Mouse (Mus musculus) hindlimb bud, embryonic 11.5 days (tissue): ENCODE measurements around the gene B3gntl1.
A peak's percentile ranks its signal among the peaks of the same experiment; 100 is the strongest.

Experiments
- DNase-seq: peaks from one replicate; pipeline ENCODE4 v3.0.0-alpha.2; 2012; ENCODE audit warnings: low read depth, low spot score; ENCODE audit errors: extremely low spot score

The B3gntl1 gene

GRCm38 (mm10) chr11:121672990-121673572, at the start of gene B3gntl1:
TSS of gene B3gntl1 (minus strand) at chr11:121673153.
- DNase-seq, result peak; percentile 99

DNA sequence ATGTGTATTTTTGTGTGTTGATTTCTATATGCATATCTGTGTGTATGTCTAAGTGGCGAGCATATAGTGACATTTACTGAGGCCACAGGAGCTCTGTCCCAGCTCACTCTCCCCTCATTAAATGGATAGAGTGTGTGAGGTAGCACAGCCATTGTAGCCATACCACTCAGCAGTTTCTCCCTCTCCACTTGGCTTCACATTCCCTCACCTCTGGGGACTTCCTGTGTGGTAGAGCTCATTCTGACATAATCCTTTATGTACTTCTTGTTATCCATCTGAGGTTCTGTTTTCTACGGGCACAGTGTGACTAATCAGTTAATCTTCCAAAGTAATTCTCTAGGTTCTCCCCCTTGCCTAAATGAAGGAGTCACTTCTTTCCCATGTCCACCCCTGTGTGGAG, 49.5 kb upstream of the B3gntl1 start:
- no peak for DNase-seq

DNA sequence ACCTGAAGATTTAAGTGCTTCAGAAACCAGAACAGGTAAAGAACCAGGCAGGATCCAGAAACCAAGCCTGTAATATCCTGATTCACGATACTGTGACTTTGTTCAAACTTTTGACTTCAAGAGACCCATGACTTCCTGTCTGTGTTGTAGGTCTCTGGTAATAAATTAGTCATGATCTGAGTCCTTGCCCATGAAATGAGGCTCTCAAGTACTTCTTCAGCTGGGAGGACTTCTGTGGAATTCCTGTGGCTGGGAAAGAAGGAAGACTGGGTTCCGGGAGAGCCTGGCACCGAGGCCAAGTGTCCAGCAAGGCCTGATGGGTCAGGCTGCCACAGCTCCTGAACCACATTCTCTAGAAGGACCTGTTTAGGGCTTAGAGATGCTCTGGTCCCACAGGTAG, 47.8 kb upstream of the B3gntl1 start:
- DNase-seq, result no peak

DNA sequence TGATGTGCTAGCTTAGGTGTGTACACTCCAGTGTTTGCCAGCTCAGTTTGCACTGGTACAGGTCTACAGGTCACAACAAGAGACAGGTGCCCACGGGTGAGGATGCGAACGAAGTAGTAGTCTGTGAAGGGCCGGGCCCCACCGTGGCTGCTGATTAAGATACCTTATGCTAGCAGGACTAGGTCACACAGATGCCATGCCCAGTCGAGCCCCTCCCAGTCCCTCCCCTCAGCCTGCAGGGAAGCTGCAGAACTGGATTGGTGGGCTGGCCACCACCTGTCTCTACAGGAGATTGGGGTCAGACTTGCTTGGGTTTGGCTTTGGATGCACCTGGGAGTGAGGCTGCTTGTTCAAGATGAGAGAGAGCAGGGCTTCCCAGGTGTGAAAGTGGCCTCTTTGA, 44.8 kb upstream of the B3gntl1 start:
- DNase-seq, result no peak

DNA sequence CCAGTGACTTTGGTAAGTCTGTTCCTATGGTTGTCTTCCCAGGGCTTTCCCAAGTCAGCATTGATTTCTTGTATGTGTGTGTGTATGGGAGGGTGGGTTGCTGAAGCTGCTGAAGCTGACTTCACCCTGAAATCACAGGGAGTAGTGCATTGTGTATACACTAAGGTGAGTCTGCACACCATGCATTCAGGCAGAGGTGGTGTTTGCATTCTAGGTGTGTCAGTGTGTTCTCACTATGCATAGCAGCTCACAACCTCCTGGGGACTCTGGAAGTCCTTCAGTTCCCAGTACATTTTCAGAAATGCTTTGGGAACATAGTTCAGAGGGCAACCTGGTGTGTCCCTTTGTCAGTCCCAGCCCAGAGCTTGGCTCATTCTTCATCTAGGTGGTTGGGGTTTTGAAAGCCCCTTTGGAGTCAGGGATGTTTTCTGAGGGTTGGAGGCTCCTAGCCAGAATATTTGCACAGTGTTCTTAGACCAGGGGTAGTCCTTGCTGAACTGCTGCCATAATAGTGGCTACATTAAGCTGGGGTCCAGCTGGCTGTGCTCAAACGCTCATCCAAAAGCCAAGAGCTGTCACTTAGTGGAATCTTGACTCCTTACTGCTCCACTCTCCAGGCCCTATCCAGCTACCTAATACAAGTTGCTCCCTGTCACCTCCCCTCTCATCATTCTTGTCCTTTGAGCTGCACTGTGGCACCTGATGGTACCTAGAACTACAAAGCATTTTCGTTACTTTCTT, 42.0 kb upstream of the B3gntl1 start:
- DNase-seq, result no peak

- DNase-seq, result no peak
Measured at GRCm38 (mm10) chr11:121713569-121713968, 40.6 kb upstream of the B3gntl1 start.

DNA sequence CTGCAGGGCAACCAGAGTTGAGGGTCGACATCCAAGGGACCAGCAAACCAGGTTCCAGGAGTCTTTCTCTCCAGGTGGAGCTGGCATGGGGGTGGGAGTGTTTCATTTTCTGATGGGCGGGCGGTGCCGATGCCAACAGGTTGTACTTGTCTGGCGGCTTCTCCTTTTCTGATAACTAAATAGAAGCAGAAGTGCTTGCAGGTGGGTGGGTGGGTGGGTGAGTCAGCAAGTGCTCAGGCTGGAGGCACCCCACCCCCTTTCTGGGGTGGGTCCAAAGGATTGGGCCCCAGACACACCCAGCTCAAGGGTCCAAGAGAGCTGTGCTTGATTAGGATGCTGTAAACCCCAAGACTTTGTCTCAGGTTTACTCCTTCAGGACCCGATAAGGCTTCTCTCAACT, 40.0 kb upstream of the B3gntl1 start:
- DNase-seq, result no peak

GRCm38 (mm10) chr11:121710245-121710644, 37.3 kb upstream of the B3gntl1 start:
- DNase-seq, result no peak

DNA sequence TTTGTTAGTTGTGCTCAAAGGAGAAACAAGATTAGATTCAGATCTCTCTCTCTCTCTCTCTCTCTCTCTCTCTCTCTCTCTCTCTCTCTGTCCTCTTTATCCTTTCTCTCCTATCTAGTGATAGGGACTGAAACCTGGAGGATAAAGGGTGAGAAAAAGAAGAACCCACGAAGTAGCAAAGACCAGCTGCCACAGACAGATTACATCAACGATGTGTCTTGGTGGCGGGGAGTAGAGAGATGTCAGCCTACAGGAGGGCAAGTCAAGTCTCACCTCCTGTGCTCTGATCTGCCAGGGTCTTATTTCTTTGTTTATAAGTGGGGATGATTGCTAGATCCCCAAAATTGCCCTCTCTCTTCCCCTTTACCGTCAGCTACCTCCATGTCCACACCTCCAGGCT, 36.3 kb upstream of the B3gntl1 start:
- no peak for DNase-seq

DNA sequence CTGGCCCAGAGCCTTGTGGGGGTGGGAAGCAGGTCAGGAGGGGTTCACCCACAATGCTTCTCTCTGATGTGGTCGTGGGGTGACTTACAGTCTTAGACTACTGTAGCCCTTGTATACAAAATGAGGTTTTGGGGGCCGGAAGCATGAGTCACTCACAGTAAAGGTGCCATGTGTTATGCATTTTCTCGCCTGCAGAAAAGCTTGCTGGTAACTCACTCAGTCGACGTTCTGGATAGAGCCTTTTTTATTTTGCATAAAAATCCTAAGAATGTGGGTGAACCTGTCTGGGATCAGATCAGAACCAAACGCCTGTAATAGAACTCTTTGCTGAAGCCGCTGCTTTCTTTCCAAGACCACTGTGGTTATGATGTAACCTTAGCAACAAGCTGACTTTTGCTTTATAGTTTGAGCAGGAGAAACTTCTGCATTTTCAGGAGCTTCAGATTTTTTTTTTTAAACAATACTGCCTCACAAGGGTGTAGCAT, 33.6 kb upstream of the B3gntl1 start:
- no peak for DNase-seq

- DNase-seq, result no peak
Measured at GRCm38 (mm10) chr11:121703619-121704215, 30.8 kb upstream of the B3gntl1 start.

GRCm38 (mm10) chr11:121702895-121703618, 30.1 kb upstream of the B3gntl1 start:
- no peak for DNase-seq

- DNase-seq, result no peak
Measured at GRCm38 (mm10) chr11:121702111-121702894, 29.4 kb upstream of the B3gntl1 start.

- no peak for DNase-seq
Measured at GRCm38 (mm10) chr11:121701244-121701643, 28.3 kb upstream of the B3gntl1 start, which contains the start of gene Metrnl. TSS of gene Metrnl (plus strand) at chr11:121701544.

DNA sequence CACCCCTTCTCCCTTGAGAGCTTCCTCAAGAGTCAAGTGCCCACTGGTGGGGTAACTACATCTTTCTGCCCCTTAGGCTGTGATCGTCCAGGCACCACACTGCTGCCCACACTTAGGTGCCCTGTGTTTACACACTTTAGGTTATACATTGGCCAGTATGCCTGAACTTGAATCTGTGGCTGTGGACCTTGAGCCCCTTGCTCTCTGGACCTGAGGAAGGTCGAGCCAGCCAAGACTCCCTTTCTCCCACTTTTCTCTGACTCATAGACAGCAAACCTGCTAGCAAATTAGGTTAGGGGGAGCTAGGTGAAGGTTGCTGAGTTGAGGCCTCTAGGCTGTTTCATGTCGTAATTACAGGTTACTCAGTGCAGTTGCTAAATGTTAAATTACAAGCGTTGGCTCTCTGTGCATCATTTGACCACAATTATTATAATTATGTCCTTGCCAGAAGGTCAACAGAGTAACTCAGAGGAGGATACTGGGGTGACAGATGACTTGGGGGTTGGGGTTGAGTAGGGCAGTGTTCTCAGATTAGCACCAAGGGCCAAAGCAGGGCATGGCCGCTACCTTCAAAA, 25.5 kb upstream of the B3gntl1 start:
- DNase-seq, result no peak

DNA sequence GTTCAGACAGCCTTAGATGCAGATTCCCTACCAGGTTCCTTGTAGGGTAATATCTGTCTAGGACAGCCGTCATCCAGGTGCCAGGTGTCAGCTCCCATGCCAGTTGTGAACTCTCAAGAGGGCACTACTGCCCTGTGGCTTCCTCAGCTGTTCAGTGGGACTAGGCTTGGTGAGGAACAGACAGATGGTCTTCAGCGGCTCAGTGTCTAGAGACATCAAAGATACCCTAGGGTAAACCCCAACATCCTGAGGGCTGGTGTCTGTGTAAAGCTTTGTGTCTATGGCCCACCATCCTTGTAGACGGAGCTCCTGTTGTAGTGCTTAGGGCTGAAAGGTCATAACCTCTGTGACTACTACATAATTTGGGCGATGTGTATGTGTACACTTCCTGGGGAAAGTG, 24.3 kb upstream of the B3gntl1 start:
- DNase-seq, result no peak

DNA sequence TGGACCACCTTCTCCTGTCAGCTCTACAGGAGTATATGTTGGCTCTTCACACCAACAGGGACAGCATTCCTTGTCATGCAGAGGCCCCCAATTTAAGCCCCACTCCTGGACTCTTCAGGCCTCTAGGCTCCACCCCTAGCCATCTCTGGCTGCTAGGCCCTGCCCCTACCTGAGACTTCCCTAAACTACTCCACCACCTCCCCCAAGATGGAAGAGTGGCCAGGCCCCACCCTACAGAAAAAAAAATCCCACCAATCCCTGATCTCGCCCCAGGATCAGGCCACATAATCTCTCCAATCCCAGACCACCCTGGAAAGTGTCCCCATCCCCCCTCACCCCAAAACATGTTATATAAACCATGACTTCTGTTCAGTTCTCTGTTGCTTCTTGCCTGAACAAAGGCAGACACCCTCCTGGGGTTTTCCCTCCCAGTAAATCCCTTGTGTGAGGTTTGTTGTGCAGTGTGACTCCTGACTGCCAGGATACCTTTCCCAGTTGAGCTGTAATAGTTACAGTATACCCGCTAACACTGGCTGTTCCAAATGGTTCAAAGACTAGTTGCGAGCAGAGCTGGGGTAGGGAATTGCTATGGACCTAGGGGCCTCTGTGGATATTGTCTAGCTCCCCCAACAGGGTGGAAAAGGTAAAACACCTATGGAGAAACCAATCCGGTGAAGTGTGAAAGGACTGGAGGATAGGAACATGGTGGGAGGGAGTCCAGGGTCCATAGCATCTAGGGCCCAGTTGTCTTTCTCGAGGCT, 22.5 kb upstream of the B3gntl1 start:
- DNase-seq, result no peak

GRCm38 (mm10) chr11:121688024-121688423, 15.1 kb upstream of the B3gntl1 start:
- DNase-seq, result no peak

DNA sequence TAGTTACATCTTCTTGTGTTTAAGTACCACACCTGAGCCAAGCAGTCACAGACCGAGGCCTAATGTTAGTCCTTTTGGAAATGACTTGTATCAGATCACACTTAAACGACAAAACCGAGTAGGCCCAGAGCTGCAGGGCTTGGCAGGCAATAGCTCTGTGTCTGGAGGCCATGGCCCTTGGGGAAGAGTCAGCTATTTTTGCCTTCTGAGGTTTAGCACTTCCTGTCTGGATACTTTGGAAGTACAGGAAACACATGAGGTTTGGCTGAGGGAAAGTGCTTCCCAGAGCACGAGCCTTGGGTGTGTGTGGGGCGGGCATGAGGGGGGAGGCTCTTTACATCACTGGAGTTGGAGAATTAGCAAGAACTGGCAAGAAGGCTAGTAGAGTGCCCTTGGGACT, 13.7 kb upstream of the B3gntl1 start:
- no peak for DNase-seq

GRCm38 (mm10) chr11:121686091-121686490, 13.1 kb upstream of the B3gntl1 start:
- no peak for DNase-seq
